8 mouse cellular contexts compared by ENCODE assay signal in genomic region chr11:84916703-84917300, GRCm38 (mm10). TPM values are rescaled to one million over a fixed set of nuclear protein-coding genes. Genes with fewer than 3 reads are reported as not detected.
DNase-seq lines count a peak whose midpoint lies in the region; ATAC-seq and TF ChIP-seq lines count a peak whose summit lies in the region.

No protein-coding gene starts in this region.

- H3K27ac ChIP-seq in kidney, embryonic 16.5 days (ENCODE audit: low read length) = no peak overlapping the region
- peak overlapping the region; percentile 86; the same call in 1 of the 2 replicates for H3K27ac ChIP-seq in embryonic facial prominence, embryonic 10.5 days (replicated peaks)
- H3K27ac ChIP-seq in hindbrain, postnatal 0 days = no peak overlapping the region; the same call in 1 of the 2 replicates
- no peak overlapping the region for H3K27ac ChIP-seq in midbrain, postnatal 0 days (ENCODE audit: low read depth, low read length)

- 56% methylated on average over 7 of the region's 7 CpGs for WGBS in kidney, embryonic 16.5 days
- 64% methylated on average over 7 of the region's 7 CpGs for WGBS in embryonic facial prominence, embryonic 10.5 days
- 51% methylated on average over 7 of the region's 7 CpGs for WGBS in hindbrain, postnatal 0 days
- 56% methylated on average over 7 of the region's 7 CpGs for WGBS in midbrain, postnatal 0 days

- DNase-seq in kidney, adult 9 months = no peak
- no peak for DNase-seq in embryonic facial prominence, embryonic 10.5 days (ENCODE audit: low spot score)
- DNase-seq in hindbrain, postnatal 0 days (ENCODE audit: low spot score) = no peak
- DNase-seq in midbrain, postnatal 0 days (ENCODE audit: low spot score) = no peak
- no peak for DNase-seq in thymus, adult 18-20 months
- DNase-seq in cerebellum, adult 18-20 months = no peak
- DNase-seq in retina, postnatal 1 day = no peak

- peaks cover 12% of the 10 kb centered on the region; the same call in 1 of the 2 replicates for H3K36me3 ChIP-seq in kidney, embryonic 16.5 days (ENCODE audit: insufficient read depth, low read length)
- H3K36me3 ChIP-seq in embryonic facial prominence, embryonic 10.5 days (replicated peaks) = peaks cover 29% of the 10 kb centered on the region
- peaks cover 14% of the 10 kb centered on the region for H3K36me3 ChIP-seq in hindbrain, postnatal 0 days (ENCODE audit: insufficient read depth, low read length)
- peaks cover 19% of the 10 kb centered on the region for H3K36me3 ChIP-seq in midbrain, postnatal 0 days (ENCODE audit: insufficient read depth, low read length)

- no peaks in the 10 kb centered on the region for H3K27me3 ChIP-seq in kidney, embryonic 16.5 days (ENCODE audit: insufficient read depth, low read length)
- H3K27me3 ChIP-seq in embryonic facial prominence, embryonic 10.5 days (replicated peaks; ENCODE audit: low read depth, poor library complexity, severe bottlenecking) = no peaks in the 10 kb centered on the region
- peaks cover 3% of the 10 kb centered on the region; the same call in 1 of the 2 replicates for H3K27me3 ChIP-seq in hindbrain, postnatal 0 days (ENCODE audit: insufficient read depth, low read length)
- H3K27me3 ChIP-seq in midbrain, postnatal 0 days (ENCODE audit: insufficient read depth, low read length) = no peaks in the 10 kb centered on the region

- H3K9me3 ChIP-seq in kidney, embryonic 16.5 days (ENCODE audit: low read length) = no peaks in the 10 kb centered on the region
- no peaks in the 10 kb centered on the region for H3K9me3 ChIP-seq in embryonic facial prominence, embryonic 10.5 days
- H3K9me3 ChIP-seq in hindbrain, postnatal 0 days (ENCODE audit: low read length) = no peaks in the 10 kb centered on the region
- no peaks in the 10 kb centered on the region for H3K9me3 ChIP-seq in midbrain, postnatal 0 days (ENCODE audit: low read length)

- peak overlapping the region; percentile 91 for H3K9ac ChIP-seq in kidney, embryonic 16.5 days (replicated peaks; ENCODE audit: low read length)
- peak overlapping the region; percentile 82; the same call in 1 of the 2 replicates for H3K9ac ChIP-seq in hindbrain, postnatal 0 days (replicated peaks; ENCODE audit: low read length)
- 0 out of 2 replicates have a peak overlapping the region, but pooled peaks have one; percentile 44 for H3K9ac ChIP-seq in midbrain, postnatal 0 days (replicated peaks; ENCODE audit: low read length, poor library complexity, severe bottlenecking)

- peaks cover 19% of the 10 kb centered on the region for H3K4me1 ChIP-seq in kidney, embryonic 16.5 days (ENCODE audit: insufficient read depth, low read length)
- H3K4me1 ChIP-seq in embryonic facial prominence, embryonic 10.5 days = peaks cover 27% of the 10 kb centered on the region
- no peaks in the 10 kb centered on the region for H3K4me1 ChIP-seq in hindbrain, postnatal 0 days (ENCODE audit: insufficient read depth, low read length)
- H3K4me1 ChIP-seq in midbrain, postnatal 0 days (ENCODE audit: insufficient read depth, low read length) = no peaks in the 10 kb centered on the region

- peak overlapping the region; percentile 93 for H3K4me3 ChIP-seq in kidney, embryonic 16.5 days (ENCODE audit: low read length)
- H3K4me3 ChIP-seq in embryonic facial prominence, embryonic 10.5 days = peak overlapping the region; percentile 97
- peak overlapping the region; percentile 87 for H3K4me3 ChIP-seq in hindbrain, postnatal 0 days (ENCODE audit: low read length)
- H3K4me3 ChIP-seq in midbrain, postnatal 0 days (ENCODE audit: low read depth, low read length) = peak overlapping the region; percentile 94

- no peak for TF ChIP-seq CTCF in hindbrain, postnatal 0 days (IDR thresholded peaks at IDR 0.05; ENCODE audit: low read depth)
- no peak for TF ChIP-seq CTCF in midbrain, postnatal 0 days (IDR thresholded peaks at IDR 0.05)

- peak overlapping the region; percentile 73 for H3K4me2 ChIP-seq in kidney, embryonic 16.5 days (replicated peaks; ENCODE audit: low read depth, low read length)
- H3K4me2 ChIP-seq in hindbrain, postnatal 0 days (ENCODE audit: low read depth, low read length) = peak overlapping the region; percentile 91
- H3K4me2 ChIP-seq in midbrain, postnatal 0 days (ENCODE audit: low read depth, low read length, poor library complexity, severe bottlenecking) = peak overlapping the region; percentile 72

- ATAC-seq in kidney, embryonic 16.5 days (ENCODE audit: low FRiP score, low TSS enrichment) = no peak
- no peak for ATAC-seq in hindbrain, postnatal 0 days
- ATAC-seq in midbrain, postnatal 0 days (ENCODE audit: low FRiP score) = no peak

RNA-seq across cellular contexts. Expression of gene Znhit3, which starts 0.6 kb away (rescaled TPM):
- polyA plus RNA-seq in kidney, embryonic 16.5 days (2015; fragmentation: Nextera tagmentation; extraction: Ambion mirVana) = 57.6 and 61.6 TPM in 2 replicates
- polyA plus RNA-seq in embryonic facial prominence, embryonic 10.5 days (2016; fragmentation: Nextera tagmentation; extraction: Ambion mirVana) = 89.1 and 96.8 TPM in 2 replicates
- 36.7 and 44.4 TPM in 2 replicates for total RNA-seq in hindbrain, postnatal 0 days (2014; rRNA removed)
- 85.9 and 89.3 TPM in 2 replicates for polyA plus RNA-seq in hindbrain, postnatal 0 days (2015; fragmentation: Nextera tagmentation; extraction: Ambion mirVana)
- 30.0 and 36.0 TPM in 2 replicates for total RNA-seq in midbrain, postnatal 0 days (2014; rRNA removed)
- polyA plus RNA-seq in midbrain, postnatal 0 days (2015; fragmentation: Nextera tagmentation; extraction: Ambion mirVana) = 79.7 and 86.3 TPM in 2 replicates

RNA-seq across cellular contexts. Expression of gene Pigw, which starts 36.7 kb away (rescaled TPM):
- polyA plus RNA-seq in kidney, embryonic 16.5 days (2015; fragmentation: Nextera tagmentation; extraction: Ambion mirVana) = 3.8 and 4.3 TPM in 2 replicates
- 2.5 and 2.8 TPM in 2 replicates for polyA plus RNA-seq in embryonic facial prominence, embryonic 10.5 days (2016; fragmentation: Nextera tagmentation; extraction: Ambion mirVana)
- 1.9 and 3.6 TPM in 2 replicates for total RNA-seq in hindbrain, postnatal 0 days (2014; rRNA removed)
- 1.5 and 1.6 TPM in 2 replicates for polyA plus RNA-seq in hindbrain, postnatal 0 days (2015; fragmentation: Nextera tagmentation; extraction: Ambion mirVana)
- total RNA-seq in midbrain, postnatal 0 days (2014; rRNA removed) = 1.9 and 3.7 TPM in 2 replicates
- 1.6 and 1.7 TPM in 2 replicates for polyA plus RNA-seq in midbrain, postnatal 0 days (2015; fragmentation: Nextera tagmentation; extraction: Ambion mirVana)

RNA-seq across cellular contexts. Expression of gene Myo19, which starts 36.9 kb away (rescaled TPM):
- polyA plus RNA-seq in kidney, embryonic 16.5 days (2015; fragmentation: Nextera tagmentation; extraction: Ambion mirVana) = 11.8 and 13.9 TPM in 2 replicates
- polyA plus RNA-seq in embryonic facial prominence, embryonic 10.5 days (2016; fragmentation: Nextera tagmentation; extraction: Ambion mirVana) = 11.9 and 15.3 TPM in 2 replicates
- total RNA-seq in hindbrain, postnatal 0 days (2014; rRNA removed) = 8.6 and 13.0 TPM in 2 replicates
- polyA plus RNA-seq in hindbrain, postnatal 0 days (2015; fragmentation: Nextera tagmentation; extraction: Ambion mirVana) = 4.7 and 4.9 TPM in 2 replicates
- 9.4 and 13.6 TPM in 2 replicates for total RNA-seq in midbrain, postnatal 0 days (2014; rRNA removed)
- 4.4 and 4.7 TPM in 2 replicates for polyA plus RNA-seq in midbrain, postnatal 0 days (2015; fragmentation: Nextera tagmentation; extraction: Ambion mirVana)

RNA-seq across cellular contexts. Expression of gene Car4, which starts 40.8 kb away (rescaled TPM):
- 86.5 and 95.7 TPM in 2 replicates for polyA plus RNA-seq in kidney, embryonic 16.5 days (2015; fragmentation: Nextera tagmentation; extraction: Ambion mirVana)
- polyA plus RNA-seq in embryonic facial prominence, embryonic 10.5 days (2016; fragmentation: Nextera tagmentation; extraction: Ambion mirVana) = 2.9 and 5.1 TPM in 2 replicates
- 0.93 and 2.0 TPM in 2 replicates for total RNA-seq in hindbrain, postnatal 0 days (2014; rRNA removed)
- polyA plus RNA-seq in hindbrain, postnatal 0 days (2015; fragmentation: Nextera tagmentation; extraction: Ambion mirVana) = 12.3 and 15.0 TPM in 2 replicates
- 0.71 and 1.5 TPM in 2 replicates for total RNA-seq in midbrain, postnatal 0 days (2014; rRNA removed)
- polyA plus RNA-seq in midbrain, postnatal 0 days (2015; fragmentation: Nextera tagmentation; extraction: Ambion mirVana) = 9.0 and 12.1 TPM in 2 replicates

RNA-seq across cellular contexts. Expression of gene Ggnbp2, which starts 46.2 kb away (rescaled TPM):
- 62.6 and 63.3 TPM in 2 replicates for polyA plus RNA-seq in kidney, embryonic 16.5 days (2015; fragmentation: Nextera tagmentation; extraction: Ambion mirVana)
- polyA plus RNA-seq in embryonic facial prominence, embryonic 10.5 days (2016; fragmentation: Nextera tagmentation; extraction: Ambion mirVana) = 52.0 and 53.9 TPM in 2 replicates
- total RNA-seq in hindbrain, postnatal 0 days (2014; rRNA removed) = 33.3 and 41.6 TPM in 2 replicates
- polyA plus RNA-seq in hindbrain, postnatal 0 days (2015; fragmentation: Nextera tagmentation; extraction: Ambion mirVana) = 63.5 and 65.2 TPM in 2 replicates
- 39.2 and 52.1 TPM in 2 replicates for total RNA-seq in midbrain, postnatal 0 days (2014; rRNA removed)
- 62.9 and 65.8 TPM in 2 replicates for polyA plus RNA-seq in midbrain, postnatal 0 days (2015; fragmentation: Nextera tagmentation; extraction: Ambion mirVana)
